Mouse (Mus musculus) mesoderm, embryonic 11.5 days (tissue): ENCODE results near the gene Psd4.

ENCODE experiments used
- DNase-seq: peaks from one replicate; pipeline ENCODE4 v3.0.0-alpha.2; 2012; ENCODE audit warnings: low read depth, low spot score

Gene Psd4

GRCm38 (mm10) chr2:24435699-24436098 lies 68.3 kb downstream of the Psd4 start:
- no peak for DNase-seq

DNA sequence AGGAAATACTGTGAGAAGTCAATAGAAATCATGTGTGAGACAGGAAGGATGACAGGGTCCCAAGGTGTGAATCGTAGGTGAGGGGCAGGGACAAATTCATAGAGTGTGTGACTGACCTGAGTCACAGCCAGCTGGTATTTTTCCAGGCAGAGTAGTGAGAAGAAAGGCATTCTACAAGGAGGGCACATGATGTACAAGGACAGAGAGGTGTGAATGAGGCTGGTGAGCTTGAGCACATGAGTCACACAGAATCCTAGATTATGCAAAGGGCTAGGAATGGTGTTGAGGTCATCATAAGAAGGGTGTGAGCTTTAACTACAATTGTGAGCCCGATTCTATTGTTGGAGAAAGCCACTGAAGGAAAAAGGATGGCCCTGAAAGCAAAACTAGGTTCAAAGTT lies 72.7 kb downstream of the Psd4 start:
- DNase-seq = no peak

GRCm38 (mm10) chr2:24441899-24442298 lies 74.5 kb downstream of the Psd4 start:
- DNase-seq = no peak

GRCm38 (mm10) chr2:24442303-24442925 lies 75.0 kb downstream of the Psd4 start:
- DNase-seq = no peak

- DNase-seq = no peak
Measured at GRCm38 (mm10) chr2:24443256-24443790, 75.9 kb downstream of the Psd4 start.

- DNase-seq = no peak
Measured at GRCm38 (mm10) chr2:24449111-24449510, 81.7 kb downstream of the Psd4 start.

DNA sequence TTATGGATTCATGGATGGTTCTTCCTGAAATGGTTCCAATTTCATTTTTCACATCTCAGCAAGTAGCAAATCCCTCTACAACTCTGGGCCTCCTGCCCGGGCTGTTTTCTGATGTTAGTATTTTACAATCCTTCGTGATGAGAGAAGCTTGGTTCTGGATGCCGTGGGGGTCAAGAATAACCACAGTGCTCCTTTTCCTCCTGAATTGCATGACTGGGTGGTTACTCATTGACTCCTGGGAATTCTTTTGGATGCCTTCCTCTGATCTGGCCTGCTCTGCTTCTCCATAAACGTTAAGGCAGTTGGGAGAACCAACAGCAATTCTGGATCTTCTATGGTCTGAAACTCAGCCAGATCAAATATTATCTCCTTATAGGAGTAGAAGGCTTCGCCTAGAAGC lies 85.8 kb downstream of the Psd4 start:
- DNase-seq = no peak

GRCm38 (mm10) chr2:24454429-24455011 lies 87.1 kb downstream of the Psd4 start:
- DNase-seq = no peak

GRCm38 (mm10) chr2:24455057-24455855 lies 87.9 kb downstream of the Psd4 start:
- no peak for DNase-seq

GRCm38 (mm10) chr2:24456841-24457240 lies 89.5 kb downstream of the Psd4 start:
- no peak for DNase-seq

DNA sequence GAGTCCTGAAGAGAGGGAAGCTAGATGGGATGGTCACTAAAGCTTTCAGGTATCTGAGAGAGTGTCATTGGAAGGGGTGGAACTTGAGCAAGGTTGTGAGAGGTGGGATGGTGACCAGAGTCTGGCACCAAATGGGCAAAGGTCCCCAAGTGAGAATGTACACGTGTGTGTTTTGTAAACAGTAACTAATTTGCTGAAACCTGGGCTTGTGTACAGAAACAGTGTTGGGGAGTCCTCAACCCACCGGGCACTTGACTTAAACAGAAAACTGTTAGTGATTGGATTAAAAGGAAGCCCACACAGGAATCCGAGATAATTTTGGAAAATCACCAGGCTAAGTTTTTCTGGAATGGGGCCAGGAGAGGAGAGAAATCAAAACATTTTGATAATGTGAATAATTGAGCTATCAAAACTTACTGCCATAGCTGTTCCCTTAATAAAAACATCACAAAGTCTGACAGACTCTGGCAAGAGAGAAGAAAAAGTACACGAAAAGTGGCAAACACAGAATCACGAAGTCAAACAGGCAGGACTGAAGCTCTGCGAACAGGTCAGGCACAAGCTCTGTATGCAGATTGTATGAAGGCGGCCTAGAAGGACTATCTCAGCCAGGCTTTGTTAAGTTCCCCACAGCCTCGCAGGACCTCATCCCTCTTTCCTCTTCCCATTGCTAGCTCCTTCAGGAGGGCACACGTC lies 92.9 kb downstream of the Psd4 start:
- no peak for DNase-seq

- DNase-seq = no peak
Measured at GRCm38 (mm10) chr2:24460808-24461127, 93.4 kb downstream of the Psd4 start.
